Mouse (Mus musculus): ENCODE data around the gene Rad51b. TPM values are rescaled to one million over a fixed set of nuclear protein-coding genes. Genes with fewer than 3 reads are reported as not detected.

Gene Rad51b
- total and polyA plus RNA-seq, 3 experiments = 6.5 to 8.6 (median 8.5) TPM

GRCm38 (mm10) chr12:79752189-79752588 lies 455.1 kb downstream of the Rad51b start:
- H3K4me3 ChIP-seq (replicated peaks in 1 of 3; ENCODE audit: low read depth in 2 of 3, low read length in 2 of 3, poor library complexity in 1 of 3) = no peak overlapping the region
- no peak overlapping the region for H3K9ac ChIP-seq (ENCODE audit: insufficient read depth, low read depth)
- no peak overlapping the region for H3K4me2 ChIP-seq (ENCODE audit: insufficient read depth, low read depth, poor library complexity, severe bottlenecking)
- no peaks in the 10 kb centered on the region for H3K27me3 ChIP-seq (replicated peaks)
- no peaks in the 10 kb centered on the region for H3K9me3 ChIP-seq (replicated peaks; ENCODE audit: low read length)
- dilution Hi-C loops (cut with MboI; ENCODE audit: extremely low pct_ligation_motif_present, extremely low pct_unique_long_range_greater_than_20kb, low sequenced_read_pairs) = no loop called here
- TF ChIP-seq ZC3H11A (IDR thresholded peaks at IDR 0.05; ENCODE audit: low read depth, low read length) (no peak), NRF1 (IDR thresholded peaks at IDR 0.05; ENCODE audit: low read depth, low read length) (no peak), MEF2A (IDR thresholded peaks at IDR 0.05; ENCODE audit: borderline replicate concordance, low read depth, low read length) (no peak), JUN (IDR thresholded peaks at IDR 0.05; ENCODE audit: insufficient read depth, low read depth, low read length) (no peak), USF2 (conservative IDR thresholded peaks at IDR 0.05; ENCODE audit: low read depth, low read length) (no peak), NELFE (IDR thresholded peaks at IDR 0.05; ENCODE audit: low read depth, low read length) (no peak), POLR2A (IDR thresholded peaks at IDR 0.05; ENCODE audit: low read depth, low read length) (no peak), E2F4 (IDR thresholded peaks at IDR 0.05; ENCODE audit: insufficient replicate concordance, low read depth, low read length) (no peak), MXI1 (IDR thresholded peaks at IDR 0.05; ENCODE audit: low read depth, low read length) (no peak), SMC3 (IDR thresholded peaks at IDR 0.05; ENCODE audit: low read depth, low read length) (no peak), PAX5 (IDR thresholded peaks at IDR 0.05; ENCODE audit: low read length) (no peak), ELF1 (IDR thresholded peaks at IDR 0.05; ENCODE audit: low read depth, low read length) (no peak), KAT2A (IDR thresholded peaks at IDR 0.05; ENCODE audit: insufficient replicate concordance, low read length) (no peak), SIN3A (IDR thresholded peaks at IDR 0.05; ENCODE audit: low read length) (no peak), MYC (IDR thresholded peaks at IDR 0.05; ENCODE audit: low read depth, low read length) (no peak), CHD2 (IDR thresholded peaks at IDR 0.05; ENCODE audit: low read length) (no peak), BHLHE40 (IDR thresholded peaks at IDR 0.05; ENCODE audit: low read depth, low read length) (no peak), IRF4 (IDR thresholded peaks at IDR 0.05; ENCODE audit: low read depth, low read length) (no peak), ZNF384 (IDR thresholded peaks at IDR 0.05; ENCODE audit: low read depth, low read length) (no peak), MAZ (IDR thresholded peaks at IDR 0.05; ENCODE audit: low read depth, low read length) (no peak)
- no peaks in the 10 kb centered on the region for H3K36me3 ChIP-seq (replicated peaks in 1 of 2; ENCODE audit: control insufficient read depth in 1 of 2, insufficient read depth in 1 of 2, low read length in 1 of 2)
- DNase-seq (ENCODE audit: extremely low read depth) = no peak
- in situ Hi-C loops (cut with MboI; ENCODE audit: low pct_ligation_motif_present, low pct_unique_long_range_greater_than_20kb, low sequenced_read_pairs) = no loop called here
- H3K27ac ChIP-seq (ENCODE audit: insufficient read depth, low read depth) = no peak overlapping the region
- peaks cover 15 to 58% of the 10 kb centered on the region in 2 experiments for H3K4me1 ChIP-seq (ENCODE audit: control insufficient read depth in 1 of 2, insufficient read depth in 2 of 2)
- H3K79me2 ChIP-seq (replicated peaks; ENCODE audit: control insufficient read depth, extremely low read depth, insufficient read depth, poor library complexity, severe bottlenecking) = no peaks in the 10 kb centered on the region

- H3K27ac ChIP-seq (ENCODE audit: insufficient read depth, low read depth) = no peak overlapping the region
- H3K4me1 ChIP-seq (ENCODE audit: control insufficient read depth in 1 of 2, insufficient read depth in 2 of 2) = peaks cover 18 to 79% of the 10 kb centered on the region in 2 experiments
- in situ Hi-C loops (cut with MboI; ENCODE audit: low pct_ligation_motif_present, low pct_unique_long_range_greater_than_20kb, low sequenced_read_pairs) (no loop called here), dilution Hi-C loops (cut with MboI; ENCODE audit: extremely low pct_ligation_motif_present, extremely low pct_unique_long_range_greater_than_20kb, low sequenced_read_pairs) (no loop called here)
- TF ChIP-seq JUND (conservative IDR thresholded peaks at IDR 0.05; ENCODE audit: low read depth, low read length) (no peak), UBTF (IDR thresholded peaks at IDR 0.05; ENCODE audit: low read depth, low read length) (no peak), IRF4 (IDR thresholded peaks at IDR 0.05; ENCODE audit: low read depth, low read length) (no peak), CHD2 (IDR thresholded peaks at IDR 0.05; ENCODE audit: low read length) (no peak), ZMIZ1 (IDR thresholded peaks at IDR 0.05; ENCODE audit: low read depth, low read length) (no peak), ETS1 (conservative IDR thresholded peaks at IDR 0.05; ENCODE audit: low read depth, low read length) (no peak), MYC (IDR thresholded peaks at IDR 0.05; ENCODE audit: low read depth, low read length) (no peak), PAX5 (IDR thresholded peaks at IDR 0.05; ENCODE audit: low read length) (no peak), HCFC1 (IDR thresholded peaks at IDR 0.05; ENCODE audit: low read depth, low read length) (no peak), MAX (IDR thresholded peaks at IDR 0.05; ENCODE audit: low read length) (no peak), KAT2A (IDR thresholded peaks at IDR 0.05; ENCODE audit: insufficient replicate concordance, low read length) (no peak), RAD21 (IDR thresholded peaks at IDR 0.05; ENCODE audit: low read depth, low read length) (no peak), SIN3A (IDR thresholded peaks at IDR 0.05; ENCODE audit: low read length) (no peak)
- H3K79me2 ChIP-seq (replicated peaks; ENCODE audit: control insufficient read depth, extremely low read depth, insufficient read depth, poor library complexity, severe bottlenecking) = no peaks in the 10 kb centered on the region
- H3K4me2 ChIP-seq (ENCODE audit: insufficient read depth, low read depth, poor library complexity, severe bottlenecking) = no peak overlapping the region
- H3K9me3 ChIP-seq (replicated peaks; ENCODE audit: low read length) = no peaks in the 10 kb centered on the region
- no peak overlapping the region for H3K9ac ChIP-seq (ENCODE audit: insufficient read depth, low read depth)
- H3K4me3 ChIP-seq (replicated peaks in 1 of 3; ENCODE audit: low read depth in 2 of 3, low read length in 2 of 3, poor library complexity in 1 of 3) = no peak overlapping the region
- H3K36me3 ChIP-seq (replicated peaks in 1 of 2; ENCODE audit: control insufficient read depth in 1 of 2, insufficient read depth in 1 of 2, low read length in 1 of 2) = no peaks in the 10 kb centered on the region
- DNase-seq (ENCODE audit: extremely low read depth) = no peak
- no peaks in the 10 kb centered on the region for H3K27me3 ChIP-seq (replicated peaks)
Measured at GRCm38 (mm10) chr12:79755617-79756016, 458.5 kb downstream of the Rad51b start.
